Mouse (Mus musculus) heart, embryonic 15.5 days (tissue): ENCODE results near the gene Antxr1. TPM values are rescaled to one million over a fixed set of nuclear protein-coding genes. Genes with fewer than 3 reads are reported as not detected.

Source experiments
- ATAC-seq: fragments of 200-750 bp; cut with Nextera tagmentation; replicated peaks from 2 replicates; pipeline ENCODE4 v1.8.0; 2017; ENCODE audit warnings: low read depth, moderate TSS enrichment; ENCODE audit not compliant: insufficient number of reproducible peaks, insufficient read depth, low FRiP score
- H3K27ac ChIP-seq: fragments of 300-500 bp; sonication (generic); 2 replicates; pipeline ENCODE4 v1.5.1; 2015; ENCODE audit warnings: mild to moderate bottlenecking, inconsistent platforms
- H3K27me3 ChIP-seq: fragments of 300-500 bp; sonication (generic); 2 replicates; pipeline ENCODE4 v1.6.1; 2015; ENCODE audit warnings: inconsistent platforms
- H3K36me3 ChIP-seq: fragments of 300-500 bp; sonication (generic); 2 replicates; pipeline ENCODE4 v1.6.1; 2015; ENCODE audit warnings: mild to moderate bottlenecking, inconsistent platforms
- H3K4me1 ChIP-seq: fragments of 300-500 bp; sonication (generic); replicated peaks from 2 replicates; pipeline ENCODE4 v1.6.1; 2015; ENCODE audit warnings: inconsistent platforms
- H3K4me2 ChIP-seq: fragments of 300-500 bp; sonication (generic); 2 replicates; pipeline ENCODE4 v1.6.1; 2015; ENCODE audit warnings: inconsistent platforms, mild to moderate bottlenecking, moderate library complexity
- H3K4me3 ChIP-seq: fragments of 300-500 bp; sonication (generic); 2 replicates; pipeline ENCODE4 v1.5.1; 2015; ENCODE audit warnings: mild to moderate bottlenecking, inconsistent platforms
- H3K9ac ChIP-seq: fragments of 300-500 bp; sonication (generic); 2 replicates; pipeline ENCODE4 v1.6.1; 2015; ENCODE audit warnings: mild to moderate bottlenecking, inconsistent platforms
- H3K9me3 ChIP-seq: fragments of 300-500 bp; sonication (generic); replicated peaks from 2 replicates; pipeline ENCODE4 v1.6.1; 2016; ENCODE audit warnings: inconsistent platforms
- WGBS: fragments of 180-500 bp; shearing (Covaris S2); methylation state at CpG from one replicate; pipeline ENCODE4 v1.1.7; 2015; ENCODE audit warnings: mixed read lengths; 5-methylcytosine and 5-hydroxymethylcytosine counted together
- polyA plus RNA-seq: library from polyadenylated mRNA; unstranded; fragments of >200 nt; fragmentation: Nextera tagmentation; extraction: Ambion mirVana; gene quantifications from 2 replicates; pipeline ENCODE4 v1.2.1, GENCODE M21; 2015

Antxr1 gene
- polyA plus RNA-seq, 1 experiment from 2014 or later, result 5.0 TPM

- no peak for ATAC-seq
- Histone ChIP-seq H3K9ac (no peak overlapping the region), H3K4me1 (no peaks in the 10 kb centered on the region), H3K36me3 (0 out of 2 replicates have a peak, but pooled peaks cover 3% of the 10 kb centered on the region), H3K27ac (no peak overlapping the region), H3K9me3 (no peaks in the 10 kb centered on the region), H3K4me3 (no peak overlapping the region), H3K27me3 (no peaks in the 10 kb centered on the region), H3K4me2 (no peak overlapping the region)
- WGBS, result 62% methylated on average over 12 of the region's 12 CpGs
These were observed 201.6 kb downstream of the Antxr1 start for GRCm38 (mm10) chr6:87133966-87134546.

DNA sequence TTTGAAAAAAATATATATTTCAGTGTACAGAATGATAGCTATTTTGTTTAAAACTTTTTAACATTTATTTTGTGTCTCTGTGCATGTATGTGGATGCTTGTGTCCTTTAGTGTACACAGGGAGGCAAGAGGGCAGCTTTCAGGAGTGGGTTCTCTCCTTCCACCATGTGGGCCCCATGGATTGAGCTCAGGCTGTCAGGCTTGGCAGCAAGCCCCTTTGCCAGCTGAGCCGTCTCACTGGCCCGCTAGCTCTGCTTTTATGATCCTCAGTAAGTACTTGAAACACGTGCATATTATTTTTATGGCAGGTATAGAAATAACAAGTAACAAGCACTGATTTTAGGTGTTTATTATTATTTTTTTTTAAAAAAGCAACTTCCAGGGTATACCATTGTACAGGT, 202.1 kb downstream of the Antxr1 start:
- H3K4me3 ChIP-seq, result no peak overlapping the region
- no peaks in the 10 kb centered on the region for H3K9me3 ChIP-seq
- H3K27ac ChIP-seq, result no peak overlapping the region
- no peak overlapping the region for H3K4me2 ChIP-seq
- no peak for ATAC-seq
- H3K4me1 ChIP-seq, result no peaks in the 10 kb centered on the region
- WGBS, result 84% methylated on average over 3 of the region's 3 CpGs
- no peak overlapping the region for H3K9ac ChIP-seq
- H3K27me3 ChIP-seq, result no peaks in the 10 kb centered on the region
- 0 out of 2 replicates have a peak, but pooled peaks cover 3% of the 10 kb centered on the region for H3K36me3 ChIP-seq

DNA sequence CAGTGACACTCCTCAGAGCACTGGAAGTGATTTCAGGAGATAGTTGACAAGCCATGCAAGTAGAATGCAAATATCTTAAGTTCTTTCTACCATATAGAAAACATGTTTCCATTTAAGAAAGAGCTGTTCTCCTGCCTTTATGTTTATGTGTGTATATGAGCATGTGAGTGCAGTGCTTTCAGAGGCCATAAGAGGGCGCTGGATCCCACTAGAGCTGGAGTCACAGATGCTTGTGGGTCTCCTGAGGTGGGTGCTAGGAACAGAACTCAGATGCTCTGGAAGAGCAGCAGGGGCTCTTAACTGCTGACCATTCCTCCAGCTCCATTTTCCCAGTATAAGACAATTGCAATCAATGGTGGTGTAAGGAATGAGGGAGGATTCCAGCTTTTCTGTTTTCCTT, 204.5 kb downstream of the Antxr1 start:
- 63% methylated on average over 1 of the region's 1 CpGs for WGBS
- no peak overlapping the region for H3K4me3 ChIP-seq

DNA sequence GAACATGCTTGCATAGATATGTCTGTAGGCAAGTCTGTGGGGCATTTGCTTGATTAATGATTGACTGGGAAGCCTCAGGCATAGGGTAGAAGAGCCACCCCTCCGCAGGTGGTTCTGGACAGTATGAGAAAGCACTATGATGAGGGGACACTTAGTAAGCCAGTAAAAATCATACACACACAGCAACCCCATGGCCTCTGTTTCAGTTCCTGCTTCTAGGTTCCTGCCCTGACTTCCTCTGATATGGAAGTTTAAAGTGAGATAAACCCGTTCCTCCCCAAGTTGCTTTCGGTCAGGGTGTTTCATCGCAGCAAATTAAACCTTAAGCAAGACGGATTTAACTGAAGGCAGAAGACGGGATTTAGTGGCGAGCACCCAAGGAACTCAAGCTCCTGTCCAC, 205.0 kb downstream of the Antxr1 start:
- Histone ChIP-seq H3K27ac (no peak overlapping the region), H3K9ac (no peak overlapping the region), H3K36me3 (no peaks in the 10 kb centered on the region), H3K4me1 (peaks cover 6% of the 10 kb centered on the region), H3K27me3 (no peaks in the 10 kb centered on the region), H3K4me2 (no peak overlapping the region), H3K9me3 (no peaks in the 10 kb centered on the region), H3K4me3 (no peak overlapping the region)
- WGBS, result 87% methylated on average over 7 of the region's 7 CpGs
- ATAC-seq, result no peak

More for the DNA sequence above, 204.5 kb downstream of the Antxr1 start:
- Histone ChIP-seq H3K4me1 (peaks cover 6% of the 10 kb centered on the region), H3K36me3 (no peaks in the 10 kb centered on the region), H3K9me3 (no peaks in the 10 kb centered on the region), H3K27ac (no peak overlapping the region), H3K9ac (no peak overlapping the region), H3K27me3 (no peaks in the 10 kb centered on the region), H3K4me2 (no peak overlapping the region)
- no peak for ATAC-seq

GRCm38 (mm10) chr6:87129861-87130260, 205.8 kb downstream of the Antxr1 start:
- Histone ChIP-seq H3K4me3 (no peak overlapping the region), H3K4me1 (peaks cover 6% of the 10 kb centered on the region)

DNA sequence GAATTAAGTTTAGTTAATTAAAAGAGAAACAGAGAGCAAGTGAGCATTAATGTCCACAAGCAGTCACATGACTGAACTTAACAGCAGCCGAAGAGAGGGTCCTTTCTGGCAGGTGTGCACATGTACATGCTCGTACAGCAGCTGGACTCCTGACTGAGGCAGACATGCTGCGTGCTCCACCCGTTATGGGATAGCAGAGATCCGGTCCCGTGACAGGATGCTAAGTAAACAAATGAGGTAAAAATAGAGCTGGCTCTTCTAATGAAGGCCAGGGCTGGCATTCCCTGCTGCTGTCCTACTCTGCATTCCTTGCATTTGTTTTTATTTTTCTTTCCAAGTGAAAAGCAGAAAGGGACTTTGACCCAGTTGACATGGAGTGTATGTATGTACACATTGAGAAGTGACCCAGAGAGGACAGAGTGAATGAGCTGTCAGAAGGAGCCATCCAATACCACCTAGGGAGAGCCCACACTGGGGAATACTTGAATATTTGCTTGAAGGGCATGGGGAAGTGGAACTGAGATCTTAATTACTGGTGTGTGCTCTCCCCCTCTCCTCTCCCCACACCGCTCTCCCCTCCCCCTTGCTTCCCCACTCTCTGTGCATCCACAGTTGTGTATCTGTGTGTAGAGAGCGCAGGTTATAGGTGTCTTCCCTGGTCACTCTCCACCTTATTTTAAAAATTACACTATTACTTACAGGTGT, 208.4 kb downstream of the Antxr1 start:
- no peak overlapping the region for H3K27ac ChIP-seq
- peaks cover 6% of the 10 kb centered on the region for H3K4me1 ChIP-seq
- 37% methylated on average over 8 of the region's 8 CpGs for WGBS
- H3K27me3 ChIP-seq, result no peaks in the 10 kb centered on the region
- no peak overlapping the region for H3K4me3 ChIP-seq
- no peak for ATAC-seq
- no peaks in the 10 kb centered on the region for H3K9me3 ChIP-seq
- no peaks in the 10 kb centered on the region for H3K36me3 ChIP-seq
- peak overlapping the region; percentile 17; the same call in 1 of the 2 replicates for H3K4me2 ChIP-seq
- H3K9ac ChIP-seq, result no peak overlapping the region

More at GRCm38 (mm10) chr6:87129861-87130260, 205.8 kb downstream of the Antxr1 start:
- no peak overlapping the region for H3K27ac ChIP-seq
- no peak overlapping the region for H3K9ac ChIP-seq
- WGBS, result 86% methylated on average over 8 of the region's 8 CpGs
- no peaks in the 10 kb centered on the region for H3K27me3 ChIP-seq
- no peak overlapping the region for H3K4me2 ChIP-seq
- H3K36me3 ChIP-seq, result no peaks in the 10 kb centered on the region
- H3K9me3 ChIP-seq, result no peaks in the 10 kb centered on the region
- ATAC-seq, result no peak

- Histone ChIP-seq H3K9me3 (no peaks in the 10 kb centered on the region), H3K9ac (no peak overlapping the region), H3K27me3 (no peaks in the 10 kb centered on the region), H3K27ac (no peak overlapping the region), H3K4me3 (no peak overlapping the region), H3K36me3 (no peaks in the 10 kb centered on the region), H3K4me2 (no peak overlapping the region), H3K4me1 (peaks cover 12% of the 10 kb centered on the region)
- 71% methylated on average over 4 of the region's 4 CpGs for WGBS
- no peak for ATAC-seq
These were observed 211.6 kb downstream of the Antxr1 start for GRCm38 (mm10) chr6:87123973-87124372.

DNA sequence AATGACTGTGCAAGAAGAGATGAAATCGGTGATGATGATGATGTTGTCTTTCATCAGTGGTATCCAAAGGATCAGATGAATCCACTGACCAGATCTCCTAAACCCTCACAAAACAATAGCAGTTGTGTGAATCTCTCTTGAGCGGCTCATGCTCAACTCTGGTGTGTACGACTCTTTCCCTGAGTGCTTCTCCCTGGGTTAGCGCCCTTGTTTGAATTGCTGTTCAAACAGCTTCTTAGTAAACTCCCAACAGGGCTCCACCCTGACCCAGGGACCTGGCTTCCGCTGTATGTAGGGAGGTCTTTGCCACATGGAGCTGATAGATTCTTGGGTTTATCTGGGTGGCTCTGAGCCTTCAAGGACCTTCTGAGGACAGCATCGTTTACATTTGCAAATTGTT, 212.2 kb downstream of the Antxr1 start:
- Histone ChIP-seq H3K9me3 (no peaks in the 10 kb centered on the region), H3K36me3 (no peaks in the 10 kb centered on the region), H3K9ac (no peak overlapping the region), H3K27me3 (no peaks in the 10 kb centered on the region), H3K4me3 (no peak overlapping the region), H3K4me2 (no peak overlapping the region), H3K4me1 (peaks cover 12% of the 10 kb centered on the region), H3K27ac (no peak overlapping the region)
- no peak for ATAC-seq
- whole genome bisulfite sequencing, result 81% methylated on average over 6 of the region's 6 CpGs

DNA sequence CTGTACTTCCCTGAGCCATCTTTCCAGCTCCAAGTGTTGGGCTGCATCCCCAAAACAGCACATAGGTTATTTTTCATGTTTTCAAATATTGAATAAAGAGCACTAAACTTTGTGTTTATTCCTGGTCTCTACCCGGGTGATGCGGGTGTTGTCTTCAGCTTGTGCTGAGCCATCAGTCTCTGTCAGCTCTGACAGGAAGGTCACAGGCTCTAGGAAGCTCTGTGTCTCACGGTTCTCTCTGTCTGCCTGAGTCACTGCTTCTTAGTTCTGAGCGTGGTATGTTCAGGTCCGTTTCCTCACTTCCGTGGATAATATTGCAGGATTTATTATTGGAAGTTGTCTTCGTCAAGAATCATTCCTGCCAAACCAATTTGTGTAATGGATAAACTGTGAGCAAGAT, 213.7 kb downstream of the Antxr1 start:
- Histone ChIP-seq H3K9ac (no peak overlapping the region), H3K4me3 (no peak overlapping the region), H3K4me1 (peaks cover 8% of the 10 kb centered on the region), H3K27ac (no peak overlapping the region), H3K27me3 (no peaks in the 10 kb centered on the region), H3K4me2 (no peak overlapping the region), H3K36me3 (no peaks in the 10 kb centered on the region), H3K9me3 (no peaks in the 10 kb centered on the region)
- ATAC-seq, result no peak
- 57% methylated on average over 7 of the region's 7 CpGs for WGBS

DNA sequence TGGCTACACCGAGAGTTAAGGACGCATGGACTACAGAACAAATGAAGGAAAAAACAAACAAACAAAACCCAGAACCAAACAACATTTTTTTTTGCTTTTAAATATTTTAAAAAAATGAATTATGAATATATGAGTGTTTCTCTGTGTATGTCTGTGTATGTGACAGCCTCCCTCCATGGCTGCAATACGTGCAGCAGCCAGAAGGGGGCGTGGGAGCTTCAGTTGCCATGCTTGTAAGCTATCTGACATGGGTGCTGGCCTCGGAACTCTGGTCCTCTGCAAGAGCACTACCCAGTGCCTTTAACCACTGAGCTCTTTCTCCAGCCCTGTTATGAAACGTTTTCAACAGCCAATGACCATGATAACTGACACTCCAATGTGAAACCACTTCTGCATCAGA, 215.0 kb downstream of the Antxr1 start:
- Histone ChIP-seq H3K4me1 (peaks cover 6% of the 10 kb centered on the region; the same call in 1 of the 2 replicates), H3K27ac (no peak overlapping the region), H3K36me3 (no peaks in the 10 kb centered on the region), H3K4me2 (no peak overlapping the region), H3K9ac (no peak overlapping the region), H3K9me3 (no peaks in the 10 kb centered on the region), H3K4me3 (no peak overlapping the region), H3K27me3 (no peaks in the 10 kb centered on the region)
- ATAC-seq, result no peak
- 85% methylated on average over 6 of the region's 6 CpGs for WGBS

GRCm38 (mm10) chr6:87119975-87120374, 215.6 kb downstream of the Antxr1 start:
- WGBS, result 51% methylated on average over 4 of the region's 4 CpGs
- Histone ChIP-seq H3K9ac (no peak overlapping the region), H3K4me1 (peaks cover 6% of the 10 kb centered on the region; the same call in 1 of the 2 replicates), H3K27ac (no peak overlapping the region), H3K27me3 (no peaks in the 10 kb centered on the region), H3K36me3 (no peaks in the 10 kb centered on the region), H3K4me2 (no peak overlapping the region), H3K4me3 (no peak overlapping the region), H3K9me3 (no peaks in the 10 kb centered on the region)
- ATAC-seq, result no peak
